Mouse (Mus musculus) small intestine, adult 2 months (tissue): ENCODE measurements around the gene Abca7. TPM values are rescaled to one million over a fixed set of nuclear protein-coding genes. Genes with fewer than 3 reads are reported as not detected.

Experiments
- H3K27ac ChIP-seq: fragments of 200-500 bp; 2 replicates; pipeline ENCODE4 v1.5.1; 2012; ENCODE audit warnings: low read depth, low read length, control low read depth, inconsistent platforms; ENCODE audit not compliant: insufficient read depth
- H3K27me3 ChIP-seq: fragments of 200-500 bp; 2 replicates; pipeline ENCODE4 v1.6.1; 2012; ENCODE audit warnings: mild to moderate bottlenecking, moderate library complexity, low read length, inconsistent platforms; ENCODE audit not compliant: control insufficient read depth, insufficient read depth
- H3K36me3 ChIP-seq: fragments of 200-500 bp; 2 replicates; pipeline ENCODE4 v1.6.1; 2012; ENCODE audit warnings: mild to moderate bottlenecking, low read length, control low read depth, inconsistent platforms; ENCODE audit not compliant: control insufficient read depth, insufficient read depth
- H3K4me1 ChIP-seq: fragments of 200-500 bp; 2 replicates; pipeline ENCODE4 v1.6.1; 2012; ENCODE audit warnings: low read length, inconsistent platforms, mixed read lengths; ENCODE audit not compliant: control insufficient read depth, insufficient read depth, insufficient read length
- H3K4me3 ChIP-seq: fragments of 200-500 bp; 2 replicates; pipeline ENCODE4 v1.5.1; 2012; ENCODE audit warnings: low read depth, mild to moderate bottlenecking, control low read depth, inconsistent platforms, low read length, moderate library complexity
- CTCF ChIP-seq: fragments of 200-500 bp; IDR thresholded peaks from 2 replicates; pipeline ENCODE4 v1.5.1; 2012; ENCODE audit warnings: low read depth, mild to moderate bottlenecking, control low read depth, inconsistent platforms, low read length, moderate library complexity, mixed read lengths; ENCODE audit not compliant: insufficient replicate concordance, insufficient read length; ENCODE audit errors: extremely low read depth
- POLR2A ChIP-seq: fragments of 200-500 bp; IDR thresholded peaks from 2 replicates; pipeline ENCODE4 v1.6.1; 2012; ENCODE audit warnings: low read depth, mild to moderate bottlenecking, control low read depth, inconsistent platforms, low read length, moderate library complexity
- WGBS: fragments of 180-500 bp; shearing (Covaris S2); methylation state at CpG from one replicate; pipeline ENCODE4 v1.1.7; 2018; 5-methylcytosine and 5-hydroxymethylcytosine counted together
- polyA plus RNA-seq: library from polyadenylated mRNA; depleted of rRNA; stranded (reverse); fragments of >200 nt; gene quantifications from 2 replicates; pipeline ENCODE4 v1.2.3, GENCODE M21; 2012

Abca7 gene
- polyA plus RNA-seq, 1 experiment, result 33.4 TPM

- Histone ChIP-seq H3K27ac (no peak overlapping the region), H3K36me3 (peaks cover 33% of the 10 kb centered on the region), H3K27me3 (peaks cover 15% of the 10 kb centered on the region), H3K4me3 (no peak overlapping the region), H3K4me1 (no peaks in the 10 kb centered on the region)
- TF ChIP-seq CTCF, result no peak
- TF ChIP-seq POLR2A, result no peak
- 88% methylated on average over 8 of the region's 8 CpGs for WGBS
These were observed 21.6 kb upstream of the Abca7 start for GRCm38 (mm10) chr10:79974668-79975067.

GRCm38 (mm10) chr10:79976071-79976721, 20.1 kb upstream of the Abca7 start:
- no peak overlapping the region for H3K27ac ChIP-seq
- 93% methylated on average over 28 of the region's 28 CpGs for WGBS

GRCm38 (mm10) chr10:79976722-79977107, 19.6 kb upstream of the Abca7 start:
- Histone ChIP-seq H3K36me3 (peaks cover 33% of the 10 kb centered on the region), H3K27ac (no peak overlapping the region)
- 88% methylated on average over 36 of the region's 36 CpGs for WGBS

More at GRCm38 (mm10) chr10:79976071-79976721, 20.1 kb upstream of the Abca7 start:
- TF ChIP-seq CTCF, result no peak
- no peak for TF ChIP-seq POLR2A
- H3K4me1 ChIP-seq, result no peaks in the 10 kb centered on the region
- peaks cover 7% of the 10 kb centered on the region for H3K27me3 ChIP-seq
- no peak overlapping the region for H3K4me3 ChIP-seq
- peaks cover 33% of the 10 kb centered on the region for H3K36me3 ChIP-seq

GRCm38 (mm10) chr10:79977324-79977723, 19.0 kb upstream of the Abca7 start:
- Histone ChIP-seq H3K27me3 (no peaks in the 10 kb centered on the region), H3K36me3 (peaks cover 33% of the 10 kb centered on the region), H3K4me1 (0 out of 2 replicates have a peak, but pooled peaks cover under 1% of the 10 kb centered on the region), H3K27ac (no peak overlapping the region), H3K4me3 (no peak overlapping the region)
- WGBS, result 94% methylated on average over 27 of the region's 28 CpGs
- TF ChIP-seq CTCF (no peak), POLR2A (no peak)

More at GRCm38 (mm10) chr10:79976722-79977107, 19.6 kb upstream of the Abca7 start:
- TF ChIP-seq CTCF (no peak), POLR2A (no peak)
- Histone ChIP-seq H3K4me3 (no peak overlapping the region), H3K27me3 (peaks cover 4% of the 10 kb centered on the region; the same call in 1 of the 2 replicates), H3K4me1 (no peaks in the 10 kb centered on the region)

- peaks cover 7% of the 10 kb centered on the region; the same call in 1 of the 2 replicates for H3K4me1 ChIP-seq
- H3K27ac ChIP-seq, result no peak overlapping the region
- H3K36me3 ChIP-seq, result peaks cover 33% of the 10 kb centered on the region
- no peak overlapping the region for H3K4me3 ChIP-seq
- TF ChIP-seq POLR2A (no peak), CTCF (no peak)
- no peaks in the 10 kb centered on the region for H3K27me3 ChIP-seq
- WGBS, result 97% methylated on average over 21 of the region's 21 CpGs
These were observed 18.2 kb upstream of the Abca7 start for GRCm38 (mm10) chr10:79978061-79978460.

GRCm38 (mm10) chr10:79979401-79980155, 16.7 kb upstream of the Abca7 start:
- H3K4me3 ChIP-seq, result no peak overlapping the region
- no peaks in the 10 kb centered on the region for H3K27me3 ChIP-seq
- peaks cover 33% of the 10 kb centered on the region for H3K36me3 ChIP-seq
- peaks cover 12% of the 10 kb centered on the region for H3K4me1 ChIP-seq
- TF ChIP-seq CTCF (no peak), POLR2A (no peak)
- H3K27ac ChIP-seq, result no peak overlapping the region
- 91% methylated on average over 22 of the region's 22 CpGs for WGBS

- 48% methylated on average over 5 of the region's 5 CpGs for WGBS
- TF ChIP-seq CTCF (no peak), POLR2A (no peak)
These were observed 13.1 kb upstream of the Abca7 start for GRCm38 (mm10) chr10:79983205-79983604.

More at GRCm38 (mm10) chr10:79983205-79983604, 13.1 kb upstream of the Abca7 start:
- H3K4me3 ChIP-seq, result peak overlapping the region; percentile 91
- H3K4me1 ChIP-seq, result peaks cover 27% of the 10 kb centered on the region
- peak overlapping the region; percentile 63 for H3K27ac ChIP-seq
- H3K36me3 ChIP-seq, result peaks cover 7% of the 10 kb centered on the region
- no peaks in the 10 kb centered on the region for H3K27me3 ChIP-seq
